Mouse (Mus musculus) liver, adult 2 months (tissue): ENCODE measurements at regions not wholly inside any gene's neighbourhood (a gene's known extent, or its start where the extent isn't known, plus 50 kb on each side); places are given as distances from the start of the nearest gene placed in this dataset.

Source experiments
- CTCF ChIP-seq: fragments of 200-500 bp; IDR thresholded peaks from 2 replicates; pipeline ENCODE4 v1.5.1; 2011; ENCODE audit warnings: low read depth, low read length, control low read depth
- POLR2A ChIP-seq: fragments of 200-500 bp; IDR thresholded peaks from 2 replicates; pipeline ENCODE4 v1.6.1; 2011; ENCODE audit warnings: low read length, control low read depth; ENCODE audit not compliant: insufficient read depth; ENCODE audit errors: extremely low read depth

GRCm38 (mm10) chr16:69937514-69938194 lies 74.1 kb upstream of the Speer2 start:
- TF ChIP-seq CTCF, result no peak
- TF ChIP-seq POLR2A, result no peak
